Mouse (Mus musculus) forebrain, embryonic 10.5 days (tissue): ENCODE measurements around the gene E430018J23Rik. TPM values are rescaled to one million over a fixed set of nuclear protein-coding genes. Genes with fewer than 3 reads are reported as not detected.
"Not testable (repeated sequence)": the region's sequence is repeated elsewhere in the genome, so short reads cannot be mapped to it uniquely, and the experiment has no call there.

Source experiments
- DNase-seq: peaks from one replicate; pipeline ENCODE4 v3.0.0-alpha.2; 2017; ENCODE audit warnings: low spot score; ENCODE audit errors: extremely low spot score
- H3K27ac ChIP-seq: fragments of 300-500 bp; sonication (generic); 2 replicates; pipeline ENCODE4 v1.5.1; 2016; ENCODE audit warnings: mild to moderate bottlenecking
- H3K27me3 ChIP-seq: fragments of 300-500 bp; sonication (generic); 2 replicates; pipeline ENCODE4 v1.6.1; 2016; ENCODE audit warnings: mild to moderate bottlenecking; ENCODE audit not compliant: poor library complexity, severe bottlenecking
- H3K36me3 ChIP-seq: fragments of 300-500 bp; sonication (generic); replicated peaks from 2 replicates; pipeline ENCODE4 v1.6.1; 2016; ENCODE audit warnings: mild to moderate bottlenecking, moderate library complexity
- H3K4me1 ChIP-seq: fragments of 300-500 bp; sonication (generic); 2 replicates; pipeline ENCODE4 v1.6.1; 2016
- H3K4me3 ChIP-seq: fragments of 300-500 bp; sonication (generic); 2 replicates; pipeline ENCODE4 v1.5.1; 2016; ENCODE audit warnings: mild to moderate bottlenecking, moderate library complexity
- H3K9me3 ChIP-seq: fragments of 300-500 bp; sonication (generic); 2 replicates; pipeline ENCODE4 v1.6.1; 2016; ENCODE audit warnings: mild to moderate bottlenecking, moderate library complexity
- WGBS: fragments of 180-500 bp; shearing (Covaris S2); methylation state at CpG from one replicate; pipeline ENCODE4 v1.1.7; 2016; 5-methylcytosine and 5-hydroxymethylcytosine counted together
- polyA plus RNA-seq: library from polyadenylated mRNA; unstranded; fragments of >200 nt; fragmentation: Nextera tagmentation; extraction: Ambion mirVana; gene quantifications from 2 replicates; pipeline ENCODE4 v1.2.1, GENCODE M21; 2016

The E430018J23Rik gene
- polyA plus RNA-seq, 1 experiment from 2014 or later: 4.8 TPM

- peaks cover 36% of the 10 kb centered on the region for H3K36me3 ChIP-seq
- under 1% methylated on average over 42 of the region's 42 CpGs for WGBS
- H3K27ac ChIP-seq: peak overlapping the region; percentile 98
- DNase-seq: no peak
- peaks cover 40% of the 10 kb centered on the region for H3K4me1 ChIP-seq
- H3K9me3 ChIP-seq: no peaks in the 10 kb centered on the region
- peak overlapping the region; percentile 95 for H3K4me3 ChIP-seq
- no peaks in the 10 kb centered on the region for H3K27me3 ChIP-seq
These were observed 48.3 kb downstream of the E430018J23Rik start for GRCm38 (mm10) chr7:127345092-127345491.

GRCm38 (mm10) chr7:127344371-127344770 is 49.1 kb downstream of the E430018J23Rik start:
- Histone ChIP-seq H3K4me3 (peak overlapping the region; percentile 95), H3K27me3 (no peaks in the 10 kb centered on the region), H3K27ac (peak overlapping the region; percentile 98), H3K4me1 (peaks cover 40% of the 10 kb centered on the region), H3K36me3 (peaks cover 36% of the 10 kb centered on the region), H3K9me3 (no peaks in the 10 kb centered on the region)
- 89% methylated on average over 8 of the region's 8 CpGs for WGBS
- DNase-seq: no peak

DNA sequence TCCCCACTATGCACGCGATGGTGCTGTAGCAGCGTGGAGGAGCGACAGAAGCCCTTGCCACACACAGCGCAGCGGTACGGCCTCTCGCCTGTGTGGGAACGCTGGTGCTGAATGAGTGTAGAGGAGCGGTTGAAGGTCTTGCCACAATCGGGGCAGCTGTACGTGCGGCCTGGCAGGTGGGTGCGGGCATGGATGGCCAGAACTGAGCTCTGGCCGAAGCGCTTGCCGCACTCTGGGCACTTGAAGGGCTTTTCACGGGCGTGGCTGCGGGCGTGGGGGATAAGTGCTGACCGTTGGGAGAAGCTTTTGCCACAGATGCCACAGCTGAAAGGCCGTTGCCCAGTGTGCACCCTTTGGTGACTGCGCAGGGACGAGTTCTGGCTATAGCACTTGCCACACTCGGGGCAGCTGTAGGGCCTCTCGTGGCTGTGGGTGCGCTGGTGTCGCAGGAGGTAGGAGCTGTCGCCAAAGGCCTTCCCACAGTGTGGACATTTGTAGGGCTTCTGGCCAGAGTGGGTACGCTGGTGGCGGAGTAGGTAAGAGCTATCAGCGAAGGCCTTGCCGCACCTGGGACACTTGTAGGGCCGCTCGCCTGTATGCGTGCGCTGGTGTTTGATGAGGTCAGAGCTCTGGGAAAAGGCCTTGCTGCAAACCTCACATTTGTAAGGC is 49.9 kb downstream of the E430018J23Rik start:
- peaks cover 40% of the 10 kb centered on the region for H3K4me1 ChIP-seq
- WGBS: 95% methylated on average over 38 of the region's 38 CpGs
- H3K9me3 ChIP-seq: no peaks in the 10 kb centered on the region
- H3K27ac ChIP-seq: no peak overlapping the region
- no peak for DNase-seq
- no peaks in the 10 kb centered on the region for H3K27me3 ChIP-seq
- H3K4me3 ChIP-seq: peak overlapping the region; percentile 12; the same call in 1 of the 2 replicates
- H3K36me3 ChIP-seq: peaks cover 36% of the 10 kb centered on the region

GRCm38 (mm10) chr7:127342888-127343287 is 50.5 kb downstream of the E430018J23Rik start:
- H3K27me3 ChIP-seq: no peaks in the 10 kb centered on the region
- 0 out of 2 replicates have a peak overlapping the region, but pooled peaks have one; percentile 12 for H3K4me3 ChIP-seq
- H3K4me1 ChIP-seq: peaks cover 40% of the 10 kb centered on the region
- no peak for DNase-seq
- H3K27ac ChIP-seq: no peak overlapping the region
- H3K36me3 ChIP-seq: peaks cover 36% of the 10 kb centered on the region
- H3K9me3 ChIP-seq: no peaks in the 10 kb centered on the region
- WGBS: 96% methylated on average over 7 of the region's 7 CpGs

- no peak for DNase-seq
- Histone ChIP-seq H3K27me3 (no peaks in the 10 kb centered on the region), H3K36me3 (peaks cover 36% of the 10 kb centered on the region), H3K4me1 (peaks cover 38% of the 10 kb centered on the region), H3K4me3 (no peak overlapping the region), H3K9me3 (no peaks in the 10 kb centered on the region), H3K27ac (no peak overlapping the region)
- 77% methylated on average over 4 of the region's 4 CpGs for WGBS
These were observed 51.1 kb downstream of the E430018J23Rik start for GRCm38 (mm10) chr7:127342332-127342731.

DNA sequence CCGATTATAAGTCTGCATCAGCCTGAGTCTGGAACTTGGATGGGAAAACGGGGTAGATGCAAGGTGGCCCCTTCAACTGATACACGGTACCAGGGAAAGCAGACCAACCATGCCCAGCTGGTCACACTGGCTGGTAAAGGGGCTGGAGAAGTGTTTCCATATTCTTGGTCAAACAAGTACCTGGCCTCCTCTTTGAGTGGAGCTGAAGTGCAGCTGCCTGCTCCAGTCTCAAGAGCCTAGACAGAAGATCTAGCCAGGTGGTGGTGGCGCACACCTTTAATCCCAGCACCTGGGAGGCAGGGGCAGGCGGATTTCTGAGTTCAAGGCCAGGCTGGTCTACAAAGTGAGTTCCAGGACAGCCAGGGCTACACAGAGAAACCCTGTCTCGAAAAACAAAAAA is 51.6 kb downstream of the E430018J23Rik start:
- H3K36me3 ChIP-seq: peaks cover 36% of the 10 kb centered on the region
- not testable (repeated sequence) for H3K27me3 ChIP-seq, H3K27ac ChIP-seq, H3K4me3 ChIP-seq, H3K9me3 ChIP-seq, DNase-seq
- H3K4me1 ChIP-seq: peaks cover 33% of the 10 kb centered on the region
- WGBS: 93% methylated on average over 6 of the region's 6 CpGs

DNA sequence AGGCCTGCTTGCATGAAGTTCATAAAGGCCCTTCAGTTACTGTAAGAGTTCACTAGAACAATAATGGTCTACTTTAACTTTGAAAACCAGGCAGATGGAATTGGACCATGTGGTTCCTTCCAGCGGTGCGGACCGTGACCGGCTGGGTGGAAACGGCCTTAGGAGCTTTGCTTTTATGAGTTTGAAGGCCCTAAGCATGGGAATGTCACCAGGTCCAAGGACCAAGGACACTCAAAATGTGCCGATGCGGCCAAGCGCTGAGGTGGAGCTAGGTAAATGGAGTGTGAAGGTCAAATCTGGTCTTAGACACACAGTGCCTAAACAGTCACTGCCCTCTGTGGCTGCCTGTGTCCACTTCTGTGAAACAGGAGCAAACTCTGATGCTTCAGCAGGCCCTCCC is 52.1 kb downstream of the E430018J23Rik start:
- H3K27me3 ChIP-seq: no peaks in the 10 kb centered on the region
- WGBS: 98% methylated on average over 8 of the region's 8 CpGs
- H3K9me3 ChIP-seq: no peaks in the 10 kb centered on the region
- no peak overlapping the region for H3K27ac ChIP-seq
- H3K36me3 ChIP-seq: peaks cover 36% of the 10 kb centered on the region
- no peak overlapping the region for H3K4me3 ChIP-seq
- no peak for DNase-seq
- peaks cover 28% of the 10 kb centered on the region for H3K4me1 ChIP-seq

Other genes with a start within 250 kb of the E430018J23Rik start
- gene Cd2bp2, start 197.6 kb downstream of the E430018J23Rik start, polyA plus RNA-seq: 111 and 114 TPM in 2 replicates
- gene Tbc1d10b, start 185.2 kb downstream of the E430018J23Rik start, polyA plus RNA-seq: 27.3 and 29.2 TPM in 2 replicates
- gene Mylpf, start 184.7 kb downstream of the E430018J23Rik start, polyA plus RNA-seq: 10.7 and 10.8 TPM in 2 replicates
- 74.7 and 78.3 TPM in 2 replicates for gene Zfp553, start 160.6 kb downstream of the E430018J23Rik start, polyA plus RNA-seq
- 30.3 and 32.3 TPM in 2 replicates for gene Sept1, start 160.5 kb downstream of the E430018J23Rik start, polyA plus RNA-seq
- gene Zfp771, start 149.4 kb downstream of the E430018J23Rik start, polyA plus RNA-seq: 55.8 and 57.7 TPM in 2 replicates
- 379 and 383 TPM in 2 replicates for gene Dctpp1, start 132.9 kb downstream of the E430018J23Rik start, polyA plus RNA-seq
- 84.0 and 88.2 TPM in 2 replicates for gene Sephs2, start 119.6 kb downstream of the E430018J23Rik start, polyA plus RNA-seq
- 0.22 and 0.36 TPM in 2 replicates for gene Itgal, start 97.4 kb downstream of the E430018J23Rik start, polyA plus RNA-seq
- gene Zfp768, start 48.0 kb downstream of the E430018J23Rik start, polyA plus RNA-seq: 17.6 and 18.9 TPM in 2 replicates
- 7.6 TPM in 2 replicates for gene Zfp747, start 17.6 kb downstream of the E430018J23Rik start, polyA plus RNA-seq
- 4.8 and 5.3 TPM in 2 replicates for gene 9130019O22Rik, start 6.5 kb downstream of the E430018J23Rik start, polyA plus RNA-seq
- gene Zfp764, start 13.2 kb upstream of the E430018J23Rik start, polyA plus RNA-seq: 5.8 and 6.1 TPM in 2 replicates
- gene Zfp688, start 28.4 kb upstream of the E430018J23Rik start, polyA plus RNA-seq: 33.9 and 35.0 TPM in 2 replicates
- 14.4 and 15.4 TPM in 2 replicates for gene Zfp689, start 55.5 kb upstream of the E430018J23Rik start, polyA plus RNA-seq
- gene Prr14, start 66.0 kb upstream of the E430018J23Rik start, polyA plus RNA-seq: 47.3 and 50.9 TPM in 2 replicates
- gene Fbrs, start 85.6 kb upstream of the E430018J23Rik start, polyA plus RNA-seq: 7.3 and 7.7 TPM in 2 replicates
- 52.8 and 63.6 TPM in 2 replicates for gene Srcap, start 118.4 kb upstream of the E430018J23Rik start, polyA plus RNA-seq
- gene Gm42715, start 126.0 kb upstream of the E430018J23Rik start, polyA plus RNA-seq: 15.9 and 18.4 TPM in 2 replicates
- gene Tmem265, start 167.8 kb upstream of the E430018J23Rik start, polyA plus RNA-seq: 6.2 TPM in 2 replicates
- gene Phkg2, start 179.7 kb upstream of the E430018J23Rik start, polyA plus RNA-seq: 42.4 and 45.0 TPM in 2 replicates
- gene Ccdc189, start 195.0 kb upstream of the E430018J23Rik start, polyA plus RNA-seq: 12.2 and 12.8 TPM in 2 replicates
- gene Rnf40, start 195.1 kb upstream of the E430018J23Rik start, polyA plus RNA-seq: 60.5 and 62.8 TPM in 2 replicates
- 30.6 and 33.0 TPM in 2 replicates for gene Zfp629, start 222.2 kb upstream of the E430018J23Rik start, polyA plus RNA-seq